Mouse (Mus musculus): ENCODE measurements around the gene Pan3. TPM values are rescaled to one million over a fixed set of nuclear protein-coding genes. Genes with fewer than 3 reads are reported as not detected.

Pan3 gene
- polyA plus RNA-seq (2012; ENCODE audit: low replicate concordance) = 15.9 and 18.2 TPM in 2 replicates

DNA sequence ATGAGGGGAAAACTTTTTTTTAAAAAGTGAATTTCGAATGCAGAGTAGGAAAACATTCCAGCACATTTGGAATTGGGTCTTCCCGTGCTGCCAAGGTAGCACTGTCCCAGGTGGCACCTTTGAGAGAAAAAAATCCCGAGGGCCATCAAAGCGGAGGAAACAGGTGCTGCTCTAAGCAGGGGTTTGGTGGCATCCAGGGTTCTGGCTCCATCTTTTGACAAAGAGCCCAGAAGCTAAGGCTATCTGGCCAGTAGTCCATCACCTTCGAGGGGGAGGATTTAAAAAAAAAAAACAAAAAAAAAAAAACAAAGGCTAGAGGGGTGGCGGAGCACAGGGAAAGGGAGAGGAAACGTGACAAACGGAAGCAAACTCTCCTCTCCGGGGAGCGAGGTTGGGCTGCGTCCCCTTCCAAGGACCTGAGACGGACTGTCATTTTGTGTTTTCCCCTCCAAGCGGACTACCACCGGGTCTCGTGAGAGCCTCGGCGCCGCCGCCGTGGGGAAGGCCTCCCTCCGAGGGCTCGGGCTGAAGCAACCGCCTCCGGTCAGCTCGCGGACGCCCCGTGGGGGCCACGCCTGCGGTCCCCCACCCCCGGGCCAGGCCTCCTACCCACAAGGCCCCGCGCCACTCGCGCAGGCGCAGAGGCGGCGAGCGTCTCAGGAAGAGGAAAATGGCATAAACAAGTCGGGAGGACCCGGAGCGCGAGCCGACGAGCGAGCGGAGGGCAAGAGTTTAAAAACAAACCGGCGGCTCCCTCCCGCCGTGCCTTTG is at the start of gene Pan3:
Gene Pan3 (plus strand): TSS at position 627 of the 771 bp plus-strand sequence.

DNA sequence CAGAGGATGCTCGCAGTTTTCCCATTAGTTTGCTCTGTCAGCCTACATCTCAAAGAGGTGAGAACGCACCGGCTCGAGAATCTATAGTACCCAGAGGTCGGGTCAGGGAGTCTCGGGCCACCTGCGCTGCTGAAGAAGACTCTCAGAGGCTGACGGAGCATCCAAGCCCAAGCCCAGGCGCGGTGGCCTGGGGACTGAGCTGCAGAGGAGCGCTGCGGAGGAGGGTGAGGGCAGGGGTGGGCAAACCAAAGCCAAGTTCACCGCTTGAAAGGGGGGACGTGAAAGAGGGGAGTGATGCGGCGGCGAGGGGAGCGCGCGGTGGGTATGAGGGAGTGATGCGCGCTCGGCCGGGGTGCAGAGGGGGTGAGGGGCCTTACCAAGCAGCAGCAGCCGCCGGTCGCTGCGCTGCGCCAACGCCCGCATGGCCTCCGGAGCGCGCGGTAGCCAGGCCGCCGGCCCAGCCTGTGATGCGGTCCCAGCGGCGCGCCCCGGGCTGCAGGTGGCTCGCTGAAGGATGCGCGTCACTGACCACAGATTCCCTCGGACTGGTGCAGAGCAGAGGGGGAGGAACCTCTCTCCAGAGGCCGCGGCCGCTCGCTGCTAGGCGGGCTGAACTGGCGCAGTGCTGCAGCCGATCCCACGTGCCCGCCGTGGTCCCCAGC is 30.0 kb upstream of the Pan3 start, which contains the start of gene Flt3:
Gene Flt3 (minus strand): TSS at position 647 of the 662 bp plus-strand sequence.

Other genes with a start within 250 kb of the Pan3 start
- gene Gsx1, start 241.5 kb upstream of the Pan3 start, polyA plus RNA-seq (2012; ENCODE audit: low replicate concordance) = not detected in 2 replicates
- 2.7 and 3.4 TPM in 2 replicates for gene Pdx1, start 160.2 kb upstream of the Pan3 start, polyA plus RNA-seq (2012; ENCODE audit: low replicate concordance)
- 0.12 and 0.15 TPM in 2 replicates for gene Cdx2, start 122.9 kb upstream of the Pan3 start, polyA plus RNA-seq (2012; ENCODE audit: low replicate concordance)
- not detected in 2 replicates for gene Urad, start 107.7 kb upstream of the Pan3 start, polyA plus RNA-seq (2012; ENCODE audit: low replicate concordance)
- 0.56 and 1.4 TPM in 2 replicates for gene Flt3, start 29.7 kb upstream of the Pan3 start, polyA plus RNA-seq (2012; ENCODE audit: low replicate concordance)